17 mouse cellular contexts compared by ENCODE assay signal in genomic region chr1:182266028-182266525, GRCm38 (mm10).
"Had no signal": no experiment of that assay in that cellular context is flagged by ENCODE, and none has a peak within 500 bp of the region (broad histone marks: within the 10 kb centered on the region; RNA-seq: fewer than 3 reads in every experiment).

No protein-coding gene starts in this region.

- H3K36me3 ChIP-seq: liver, embryonic 15.5 days; lung, embryonic 15.5 days; midbrain, embryonic 13.5 days; midbrain, embryonic 15.5 days; neural tube, embryonic 12.5 days; stomach, embryonic 15.5 days had no signal

- H3K9ac ChIP-seq: liver, embryonic 15.5 days; liver, postnatal 0 days; lung, embryonic 15.5 days; midbrain, embryonic 13.5 days; midbrain, embryonic 15.5 days; neural tube, embryonic 12.5 days; stomach, embryonic 15.5 days had no signal

- H3K4me1 ChIP-seq: lung, embryonic 15.5 days; midbrain, embryonic 15.5 days; neural tube, embryonic 12.5 days; stomach, embryonic 15.5 days had no signal

- ATAC-seq: liver, postnatal 0 days; lung, postnatal 0 days; midbrain, embryonic 13.5 days; midbrain, embryonic 15.5 days had no signal

- H3K4me2 ChIP-seq: liver, embryonic 15.5 days; lung, embryonic 15.5 days; midbrain, embryonic 11.5 days; midbrain, embryonic 13.5 days; midbrain, embryonic 15.5 days; neural tube, embryonic 12.5 days; stomach, embryonic 15.5 days had no signal

- H3K4me3 ChIP-seq: liver, embryonic 15.5 days; lung, embryonic 15.5 days; megakaryocyte, embryonic 14.5 days; midbrain, embryonic 13.5 days; midbrain, embryonic 15.5 days; neural tube, embryonic 12.5 days; stomach, embryonic 15.5 days had no signal

- DNase-seq: liver, postnatal 0 days; lung, adult 2 months; lung, postnatal 14 days; lung, postnatal 4 days; right cerebral cortex, postnatal 14 days; thymus, adult 18-20 months; thymus, postnatal 14 days; thymus, postnatal 4 days had no signal

- H3K27ac ChIP-seq: liver, embryonic 15.5 days; lung, embryonic 15.5 days; midbrain, embryonic 13.5 days; midbrain, embryonic 15.5 days; neural tube, embryonic 12.5 days; stomach, embryonic 15.5 days had no signal

- H3K9me3 ChIP-seq: liver, embryonic 15.5 days; lung, embryonic 15.5 days; megakaryocyte, embryonic 14.5 days; midbrain, embryonic 13.5 days; midbrain, embryonic 15.5 days; neural tube, embryonic 12.5 days; stomach, embryonic 15.5 days had no signal

- H3K27me3 ChIP-seq: liver, embryonic 15.5 days; lung, embryonic 15.5 days; midbrain, embryonic 13.5 days; midbrain, embryonic 15.5 days; neural tube, embryonic 12.5 days; stomach, embryonic 15.5 days had no signal
